Mouse (Mus musculus): ENCODE data around the gene Spata2l.

The Spata2l gene

DNA sequence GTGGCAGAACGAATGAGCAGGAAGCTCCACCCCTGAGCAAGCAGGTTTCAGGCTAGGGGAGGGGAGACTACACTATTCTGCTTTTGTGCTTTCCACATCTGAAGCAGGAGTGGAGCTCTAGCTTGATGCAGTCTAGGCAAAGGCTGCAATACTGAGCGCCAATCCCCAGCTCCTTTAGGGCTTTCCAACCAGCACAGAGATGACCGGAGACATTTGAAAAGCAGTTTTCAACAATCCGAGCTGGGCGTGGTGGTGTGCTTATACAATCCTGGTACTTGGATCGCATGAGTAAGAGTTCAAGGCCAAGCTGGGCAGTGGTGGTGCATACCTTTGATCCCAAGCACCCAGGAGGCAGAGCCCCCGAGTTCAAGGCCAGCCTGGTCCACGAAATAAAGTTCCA lies 44.1 kb downstream of the Spata2l start:
- DNase-seq = no peak

GRCm38 (mm10) chr8:123190678-123191077 lies 45.4 kb downstream of the Spata2l start:
- DNase-seq = peak; percentile 82

GRCm38 (mm10) chr8:123188841-123189240 lies 47.2 kb downstream of the Spata2l start:
- no peak for DNase-seq

GRCm38 (mm10) chr8:123188006-123188405 lies 48.0 kb downstream of the Spata2l start:
- no peak for DNase-seq

DNA sequence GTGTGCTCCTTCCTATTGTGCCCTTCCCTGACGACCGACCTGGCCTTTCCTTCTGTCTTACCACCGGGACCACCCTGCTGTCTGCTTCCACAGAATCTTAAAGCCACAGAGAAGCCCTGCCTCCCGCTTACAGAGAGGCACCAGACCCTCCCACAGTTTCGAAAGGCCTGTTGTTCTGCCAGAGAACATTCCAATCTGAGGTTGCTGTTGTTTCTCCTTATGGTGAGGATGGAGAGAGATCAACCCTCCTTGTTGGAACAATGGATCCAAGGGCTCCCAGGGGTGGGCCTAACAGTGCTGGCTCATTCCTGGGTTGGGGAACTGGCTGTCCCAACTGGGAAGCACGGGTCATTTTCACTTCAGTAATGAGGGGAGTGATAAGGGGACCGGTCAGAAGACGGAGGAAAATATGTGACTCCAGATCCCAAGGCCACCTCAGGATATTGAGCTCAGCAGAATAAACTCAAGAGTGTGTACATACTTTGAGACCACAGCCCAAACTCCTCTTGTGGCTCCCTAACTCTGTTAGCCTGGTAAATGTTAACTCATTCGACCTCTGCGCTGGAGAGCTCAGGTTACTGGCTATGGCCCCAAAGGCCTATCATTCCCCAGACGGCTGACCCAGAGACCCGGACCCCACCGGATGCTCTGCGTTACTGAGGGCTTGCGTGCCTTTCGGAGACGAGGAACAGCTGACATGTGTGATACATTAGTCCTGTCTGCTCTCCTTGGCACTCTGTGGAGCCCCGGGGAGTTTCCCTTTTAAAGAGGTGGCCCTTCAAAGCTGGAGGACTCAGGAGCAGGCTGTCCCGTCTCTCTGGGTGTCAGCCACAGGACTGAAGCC lies 50.2 kb downstream of the Spata2l start, which contains the start of gene Dpep1:
Dpep1 (plus strand) TSS at position 677 of the 844 bp plus-strand sequence.
- DNase-seq = no peak

- DNase-seq = no peak
Measured at GRCm38 (mm10) chr8:123181391-123181790, 54.6 kb downstream of the Spata2l start.

Data from right cerebral cortex, postnatal 14 days (tissue).